Mouse (Mus musculus): Measurements from ENCODE around the gene Pacrg. TPM values are rescaled to one million over a fixed set of nuclear protein-coding genes. Genes with fewer than 3 reads are reported as not detected.

The Pacrg gene
- total and polyA plus RNA-seq, 3 experiments = 0.11 TPM; not detected in 2

GRCm38 (mm10) chr17:10840731-10841201 is 655 bp upstream of the Pacrg start:
- Histone ChIP-seq H3K9me3 (replicated peaks) (no peaks in the 10 kb centered on the region), H3K27me3 (ENCODE audit: insufficient read depth, low read length) (peaks cover 5% of the 10 kb centered on the region; the same call in 1 of the 2 replicates), H3K36me3 (replicated peaks) (no peaks in the 10 kb centered on the region), H3K4me3 (ENCODE audit: low read depth, low read length) (peak overlapping the region; percentile 82), H3K4me1 (ENCODE audit: insufficient read depth, low read depth, low read length) (peaks cover 14% of the 10 kb centered on the region)
- TF ChIP-seq POLR2AphosphoS5 (IDR thresholded peaks at IDR 0.05; ENCODE audit: insufficient replicate concordance, low read depth, low read length) (no peak), TAL1 (conservative IDR thresholded peaks at IDR 0.05; ENCODE audit: low read depth, low read length) (no peak), GATA2 (IDR thresholded peaks at IDR 0.05; ENCODE audit: borderline replicate concordance, low read depth, low read length) (no peak), CTCF (IDR thresholded peaks at IDR 0.05; ENCODE audit: low read depth, low read length) (no peak; the same call in 1 of the 2 replicates), GATA1 (IDR thresholded peaks at IDR 0.05; ENCODE audit: borderline replicate concordance, low read length) (no peak)
- ATAC-seq (ENCODE audit: extremely low read depth, insufficient number of reproducible peaks, low FRiP score, poor library complexity, severe bottlenecking) (peak; percentile 74), DNase-seq (ENCODE audit: low spot score) (peak; percentile 26)

DNA sequence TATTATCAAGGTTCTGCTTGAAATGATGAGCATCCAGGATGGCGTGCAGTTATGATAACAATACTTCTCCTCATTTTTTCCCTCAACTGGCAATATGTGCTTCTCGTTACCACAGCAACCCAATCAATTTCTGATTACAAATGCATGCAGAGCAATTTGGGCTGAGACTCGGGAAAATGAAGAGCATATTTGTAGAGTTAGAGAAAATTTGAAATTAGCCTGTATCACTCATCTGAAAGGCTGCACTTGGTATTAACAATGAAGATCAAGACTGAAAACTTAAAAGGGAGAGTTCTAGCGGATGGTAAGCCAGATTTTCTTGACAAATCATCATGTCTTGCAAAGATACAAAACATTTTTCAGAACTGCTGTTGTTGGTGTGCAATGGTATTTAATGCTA is 21.1 kb downstream of the Pacrg start:
- Histone ChIP-seq H3K4me3 (ENCODE audit: low read depth, low read length) (no peak overlapping the region), H3K36me3 (replicated peaks) (no peaks in the 10 kb centered on the region), H3K4me1 (ENCODE audit: insufficient read depth, low read depth, low read length) (no peaks in the 10 kb centered on the region), H3K9me3 (replicated peaks) (no peaks in the 10 kb centered on the region), H3K27me3 (ENCODE audit: insufficient read depth, low read length) (no peaks in the 10 kb centered on the region)
- DNase-seq (ENCODE audit: low spot score) = no peak
- ATAC-seq (ENCODE audit: extremely low read depth, insufficient number of reproducible peaks, low FRiP score, poor library complexity, severe bottlenecking) = no peak
- no peak for TF ChIP-seq GATA1 (IDR thresholded peaks at IDR 0.05; ENCODE audit: borderline replicate concordance, low read length)
- no peak for TF ChIP-seq POLR2AphosphoS5 (IDR thresholded peaks at IDR 0.05; ENCODE audit: insufficient replicate concordance, low read depth, low read length)
- TF ChIP-seq CTCF (IDR thresholded peaks at IDR 0.05; ENCODE audit: low read depth, low read length) = no peak
- no peak for TF ChIP-seq TAL1 (conservative IDR thresholded peaks at IDR 0.05; ENCODE audit: low read depth, low read length)
- no peak for TF ChIP-seq GATA2 (IDR thresholded peaks at IDR 0.05; ENCODE audit: borderline replicate concordance, low read depth, low read length)

DNA sequence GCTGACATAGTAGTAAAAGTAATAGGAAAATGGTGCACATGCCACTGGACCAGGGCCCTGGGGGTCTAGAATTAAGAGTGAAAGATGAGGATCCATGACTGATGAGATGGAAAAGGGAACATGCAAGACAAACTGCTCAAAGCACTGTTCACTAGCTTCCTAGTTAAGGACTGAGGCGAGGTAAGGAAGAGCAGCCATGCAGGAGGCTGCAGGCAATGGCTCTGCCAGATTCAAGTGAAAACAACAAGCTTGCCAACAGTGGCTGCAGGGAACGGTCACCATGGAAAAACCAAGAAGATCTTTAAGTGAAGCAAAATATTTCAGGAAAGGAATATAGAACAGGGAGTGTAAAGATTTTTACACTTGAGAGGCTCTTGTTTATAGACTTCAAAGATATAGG is 31.5 kb downstream of the Pacrg start:
- ATAC-seq (ENCODE audit: extremely low read depth, insufficient number of reproducible peaks, low FRiP score, poor library complexity, severe bottlenecking) = no peak
- Histone ChIP-seq H3K4me1 (ENCODE audit: insufficient read depth, low read depth, low read length) (no peaks in the 10 kb centered on the region), H3K36me3 (replicated peaks) (no peaks in the 10 kb centered on the region), H3K4me3 (ENCODE audit: low read depth, low read length) (no peak overlapping the region), H3K27me3 (ENCODE audit: insufficient read depth, low read length) (peaks cover 3% of the 10 kb centered on the region; the same call in 1 of the 2 replicates), H3K9me3 (replicated peaks) (no peaks in the 10 kb centered on the region)
- TF ChIP-seq GATA2 (IDR thresholded peaks at IDR 0.05; ENCODE audit: borderline replicate concordance, low read depth, low read length) = no peak
- TF ChIP-seq POLR2AphosphoS5 (IDR thresholded peaks at IDR 0.05; ENCODE audit: insufficient replicate concordance, low read depth, low read length) = no peak
- TF ChIP-seq TAL1 (conservative IDR thresholded peaks at IDR 0.05; ENCODE audit: low read depth, low read length) = no peak
- DNase-seq (ENCODE audit: low spot score) = no peak

DNA sequence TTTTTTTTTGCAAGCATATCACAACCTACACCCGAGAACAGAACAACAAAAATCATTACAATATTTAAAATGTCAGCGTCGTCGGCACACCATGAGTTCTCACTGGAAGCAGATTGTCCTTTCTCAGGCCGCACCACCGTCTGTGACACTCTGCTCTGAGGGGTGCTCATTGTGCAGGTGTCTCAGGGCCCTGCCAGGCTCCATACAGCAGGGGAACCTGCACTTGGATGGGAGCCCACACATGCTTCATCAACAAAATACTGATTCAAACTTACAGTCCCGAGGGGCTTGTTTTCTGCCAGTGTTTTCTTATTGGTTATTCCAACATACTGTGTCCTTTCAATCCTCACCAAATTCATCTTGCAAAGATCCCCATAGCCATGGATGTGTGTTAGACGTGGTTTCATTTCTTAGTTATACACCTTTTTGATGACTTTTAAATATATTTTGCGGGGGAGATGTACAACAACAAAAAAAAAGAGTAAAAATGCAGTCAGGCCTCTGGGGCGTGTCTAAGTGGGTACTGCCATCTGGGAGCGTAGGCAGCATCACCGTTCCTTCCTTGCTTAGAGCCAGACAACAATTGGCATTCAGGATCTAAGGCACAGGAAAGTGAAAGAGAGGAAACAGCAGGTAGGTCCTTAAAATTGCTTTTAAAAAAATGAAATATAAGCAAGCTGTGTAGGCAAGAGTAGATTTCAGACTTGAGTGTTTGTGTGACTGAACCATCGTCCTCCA is 32.7 kb downstream of the Pacrg start:
- no peak for TF ChIP-seq CTCF (IDR thresholded peaks at IDR 0.05; ENCODE audit: low read depth, low read length)
- no peak for TF ChIP-seq GATA2 (IDR thresholded peaks at IDR 0.05; ENCODE audit: borderline replicate concordance, low read depth, low read length)
- TF ChIP-seq GATA1 (IDR thresholded peaks at IDR 0.05; ENCODE audit: borderline replicate concordance, low read length) = no peak
- no peak for TF ChIP-seq POLR2AphosphoS5 (IDR thresholded peaks at IDR 0.05; ENCODE audit: insufficient replicate concordance, low read depth, low read length)
- TF ChIP-seq TAL1 (conservative IDR thresholded peaks at IDR 0.05; ENCODE audit: low read depth, low read length) = no peak
- no peak overlapping the region for H3K4me3 ChIP-seq (ENCODE audit: low read depth, low read length)
- ATAC-seq (ENCODE audit: extremely low read depth, insufficient number of reproducible peaks, low FRiP score, poor library complexity, severe bottlenecking) (no peak), DNase-seq (ENCODE audit: low spot score) (no peak)
- no peaks in the 10 kb centered on the region for H3K4me1 ChIP-seq (ENCODE audit: insufficient read depth, low read depth, low read length)
- peaks cover 3% of the 10 kb centered on the region; the same call in 1 of the 2 replicates for H3K27me3 ChIP-seq (ENCODE audit: insufficient read depth, low read length)
- no peaks in the 10 kb centered on the region for H3K36me3 ChIP-seq (replicated peaks)
- H3K9me3 ChIP-seq (replicated peaks) = no peaks in the 10 kb centered on the region

GRCm38 (mm10) chr17:10806692-10807091 is 33.4 kb downstream of the Pacrg start:
- H3K4me1 ChIP-seq (ENCODE audit: insufficient read depth, low read depth, low read length) = no peaks in the 10 kb centered on the region
- DNase-seq (ENCODE audit: low spot score) (no peak), ATAC-seq (ENCODE audit: extremely low read depth, insufficient number of reproducible peaks, low FRiP score, poor library complexity, severe bottlenecking) (no peak)
- no peak overlapping the region for H3K4me3 ChIP-seq (ENCODE audit: low read depth, low read length)
- no peak for TF ChIP-seq GATA1 (IDR thresholded peaks at IDR 0.05; ENCODE audit: borderline replicate concordance, low read length)
- TF ChIP-seq TAL1 (conservative IDR thresholded peaks at IDR 0.05; ENCODE audit: low read depth, low read length) = no peak
- no peak for TF ChIP-seq POLR2AphosphoS5 (IDR thresholded peaks at IDR 0.05; ENCODE audit: insufficient replicate concordance, low read depth, low read length)
- no peak for TF ChIP-seq GATA2 (IDR thresholded peaks at IDR 0.05; ENCODE audit: borderline replicate concordance, low read depth, low read length)
- TF ChIP-seq CTCF (IDR thresholded peaks at IDR 0.05; ENCODE audit: low read depth, low read length) = no peak
- no peaks in the 10 kb centered on the region for H3K9me3 ChIP-seq (replicated peaks)
- H3K36me3 ChIP-seq (replicated peaks) = no peaks in the 10 kb centered on the region
- peaks cover 3% of the 10 kb centered on the region; the same call in 1 of the 2 replicates for H3K27me3 ChIP-seq (ENCODE audit: insufficient read depth, low read length)

- no peak for DNase-seq (ENCODE audit: low spot score)
- no peaks in the 10 kb centered on the region for H3K36me3 ChIP-seq (replicated peaks)
- peaks cover 6% of the 10 kb centered on the region for H3K27me3 ChIP-seq (ENCODE audit: insufficient read depth, low read length)
- H3K9me3 ChIP-seq (replicated peaks) = no peaks in the 10 kb centered on the region
- no peaks in the 10 kb centered on the region for H3K4me1 ChIP-seq (ENCODE audit: insufficient read depth, low read depth, low read length)
- H3K4me3 ChIP-seq (ENCODE audit: low read depth, low read length) = no peak overlapping the region
- TF ChIP-seq CTCF (IDR thresholded peaks at IDR 0.05; ENCODE audit: low read depth, low read length) (no peak), GATA1 (IDR thresholded peaks at IDR 0.05; ENCODE audit: borderline replicate concordance, low read length) (no peak)
- no peak for ATAC-seq (ENCODE audit: extremely low read depth, insufficient number of reproducible peaks, low FRiP score, poor library complexity, severe bottlenecking)
Measured at GRCm38 (mm10) chr17:10791661-10792060, 48.5 kb downstream of the Pacrg start.

Data from G1E (cell line).